Mouse (Mus musculus): ENCODE measurements around the gene Fam3c. TPM values are rescaled to one million over a fixed set of nuclear protein-coding genes. Genes with fewer than 3 reads are reported as not detected.

Gene Fam3c
- total RNA-seq, 2 experiments from 2014 or later, result 28.9 to 29.0 TPM

Other genes starting within 250 kb of the Fam3c start
- gene Wnt16, start 68.0 kb downstream of the Fam3c start, total RNA-seq (2021), result under 1 TPM; 0.33 to 0.34 TPM

Data from heart, postnatal 14 days (tissue).